Mouse (Mus musculus) heart, postnatal 0 days (tissue): ENCODE measurements around the gene Btd.

Experiments
- CTCF ChIP-seq: IDR thresholded peaks from 2 replicates; pipeline ENCODE4 v1.5.1; 2016; ENCODE audit warnings: antibody characterized with exemption, control low read depth, low read depth
- EP300 ChIP-seq: IDR thresholded peaks from 2 replicates; pipeline ENCODE4 v1.6.1; 2016; ENCODE audit warnings: antibody characterized with exemption, low read depth

- TF ChIP-seq CTCF (no peak), EP300 (no peak)
These were observed 22.7 kb downstream of the Btd start for GRCm38 (mm10) chr14:31663376-31664099.
